Mouse (Mus musculus): ENCODE results near the gene Plcb1. TPM values are rescaled to one million over a fixed set of nuclear protein-coding genes. Genes with fewer than 3 reads are reported as not detected.

The Plcb1 gene
- polyA plus RNA-seq, 1 experiment from 2014 or later: 48.3 TPM

GRCm38 (mm10) chr2:135439546-135440517, 654.0 kb downstream of the Plcb1 start:
- Histone ChIP-seq H3K4me2 (peak overlapping the region; percentile 40; the same call in 1 of the 2 replicates), H3K4me3 (no peak overlapping the region), H3K36me3 (no peaks in the 10 kb centered on the region), H3K27ac (peak overlapping the region; percentile 50; the same call in 1 of the 2 replicates), H3K9ac (peak overlapping the region; percentile 49; the same call in 1 of the 2 replicates), H3K9me3 (no peaks in the 10 kb centered on the region), H3K27me3 (no peaks in the 10 kb centered on the region), H3K4me1 (replicated peaks) (peaks cover 6% of the 10 kb centered on the region)
- peak; percentile 88 for ATAC-seq (ENCODE audit: low FRiP score)
- 9% methylated on average over 7 of the region's 7 CpGs for WGBS

- 91% methylated on average over 1 of the region's 1 CpGs for WGBS
Observed at GRCm38 (mm10) chr2:135453581-135453980, 667.7 kb downstream of the Plcb1 start.

GRCm38 (mm10) chr2:135454015-135454414, 668.1 kb downstream of the Plcb1 start:
- H3K9ac ChIP-seq: no peak overlapping the region
- no peak overlapping the region for H3K4me2 ChIP-seq
- H3K27me3 ChIP-seq: no peaks in the 10 kb centered on the region
- H3K36me3 ChIP-seq: no peaks in the 10 kb centered on the region
- no peaks in the 10 kb centered on the region for H3K9me3 ChIP-seq
- 83% methylated on average over 2 of the region's 2 CpGs for WGBS
- ATAC-seq (ENCODE audit: low FRiP score): no peak
- H3K4me1 ChIP-seq (replicated peaks): no peaks in the 10 kb centered on the region
- no peak overlapping the region for H3K4me3 ChIP-seq
- H3K27ac ChIP-seq: no peak overlapping the region

More at GRCm38 (mm10) chr2:135453581-135453980, 667.7 kb downstream of the Plcb1 start:
- H3K9me3 ChIP-seq: no peaks in the 10 kb centered on the region
- no peaks in the 10 kb centered on the region for H3K36me3 ChIP-seq
- no peak overlapping the region for H3K9ac ChIP-seq
- H3K27me3 ChIP-seq: no peaks in the 10 kb centered on the region
- ATAC-seq (ENCODE audit: low FRiP score): no peak
- no peak overlapping the region for H3K4me3 ChIP-seq
- H3K4me1 ChIP-seq (replicated peaks): no peaks in the 10 kb centered on the region
- no peak overlapping the region for H3K27ac ChIP-seq
- no peak overlapping the region for H3K4me2 ChIP-seq

- Histone ChIP-seq H3K27ac (no peak overlapping the region), H3K4me1 (replicated peaks) (no peaks in the 10 kb centered on the region), H3K4me3 (no peak overlapping the region), H3K9ac (no peak overlapping the region), H3K9me3 (no peaks in the 10 kb centered on the region), H3K4me2 (no peak overlapping the region), H3K27me3 (no peaks in the 10 kb centered on the region), H3K36me3 (no peaks in the 10 kb centered on the region)
- 74% methylated on average over 1 of the region's 1 CpGs for WGBS
- no peak for ATAC-seq (ENCODE audit: low FRiP score)
Observed at GRCm38 (mm10) chr2:135454455-135454854, 668.6 kb downstream of the Plcb1 start.

- Histone ChIP-seq H3K4me2 (no peak overlapping the region), H3K4me1 (replicated peaks) (peaks cover 3% of the 10 kb centered on the region; the same call in 1 of the 2 replicates), H3K9ac (no peak overlapping the region), H3K27me3 (no peaks in the 10 kb centered on the region), H3K27ac (no peak overlapping the region), H3K36me3 (peaks cover 4% of the 10 kb centered on the region; the same call in 1 of the 2 replicates), H3K4me3 (no peak overlapping the region), H3K9me3 (no peaks in the 10 kb centered on the region)
- 62% methylated on average over 4 of the region's 4 CpGs for WGBS
- ATAC-seq (ENCODE audit: low FRiP score): no peak
Observed at GRCm38 (mm10) chr2:135467895-135468294, 682.0 kb downstream of the Plcb1 start.

- ATAC-seq (ENCODE audit: low FRiP score): no peak
- H3K27me3 ChIP-seq: no peaks in the 10 kb centered on the region
- no peak overlapping the region for H3K4me2 ChIP-seq
- no peak overlapping the region for H3K27ac ChIP-seq
- WGBS: 85% methylated on average over 4 of the region's 4 CpGs
- H3K36me3 ChIP-seq: peaks cover 4% of the 10 kb centered on the region; the same call in 1 of the 2 replicates
- no peaks in the 10 kb centered on the region for H3K9me3 ChIP-seq
- H3K4me3 ChIP-seq: no peak overlapping the region
- H3K9ac ChIP-seq: no peak overlapping the region
- no peaks in the 10 kb centered on the region for H3K4me1 ChIP-seq (replicated peaks)
Observed at GRCm38 (mm10) chr2:135474107-135474506, 688.2 kb downstream of the Plcb1 start.

GRCm38 (mm10) chr2:135485248-135485647, 699.4 kb downstream of the Plcb1 start:
- no peak for ATAC-seq (ENCODE audit: low FRiP score)
- Histone ChIP-seq H3K9ac (no peak overlapping the region), H3K36me3 (no peaks in the 10 kb centered on the region), H3K4me1 (replicated peaks) (no peaks in the 10 kb centered on the region), H3K27me3 (no peaks in the 10 kb centered on the region), H3K4me2 (no peak overlapping the region), H3K4me3 (no peak overlapping the region), H3K9me3 (no peaks in the 10 kb centered on the region), H3K27ac (no peak overlapping the region)
- WGBS: 75% methylated on average over 2 of the region's 2 CpGs

- Histone ChIP-seq H3K4me3 (no peak overlapping the region), H3K27ac (no peak overlapping the region), H3K4me2 (no peak overlapping the region), H3K9ac (no peak overlapping the region), H3K27me3 (no peaks in the 10 kb centered on the region), H3K36me3 (no peaks in the 10 kb centered on the region), H3K4me1 (replicated peaks) (no peaks in the 10 kb centered on the region), H3K9me3 (no peaks in the 10 kb centered on the region)
- ATAC-seq (ENCODE audit: low FRiP score): no peak
- 82% methylated on average over 2 of the region's 2 CpGs for WGBS
Observed at GRCm38 (mm10) chr2:135488277-135488676, 702.4 kb downstream of the Plcb1 start.

- Histone ChIP-seq H3K9me3 (no peaks in the 10 kb centered on the region), H3K4me1 (replicated peaks) (no peaks in the 10 kb centered on the region), H3K9ac (no peak overlapping the region), H3K4me2 (no peak overlapping the region), H3K27ac (no peak overlapping the region), H3K36me3 (no peaks in the 10 kb centered on the region), H3K4me3 (no peak overlapping the region), H3K27me3 (no peaks in the 10 kb centered on the region)
- 88% methylated on average over 2 of the region's 2 CpGs for WGBS
- ATAC-seq (ENCODE audit: low FRiP score): no peak
Observed at GRCm38 (mm10) chr2:135489127-135489526, 703.3 kb downstream of the Plcb1 start.

GRCm38 (mm10) chr2:135492777-135493176, 706.9 kb downstream of the Plcb1 start:
- WGBS: 67% methylated on average over 9 of the region's 9 CpGs
- ATAC-seq (ENCODE audit: low FRiP score): no peak
- Histone ChIP-seq H3K27ac (no peak overlapping the region), H3K27me3 (no peaks in the 10 kb centered on the region), H3K36me3 (no peaks in the 10 kb centered on the region), H3K9ac (no peak overlapping the region), H3K9me3 (no peaks in the 10 kb centered on the region), H3K4me1 (replicated peaks) (no peaks in the 10 kb centered on the region), H3K4me2 (no peak overlapping the region), H3K4me3 (no peak overlapping the region)

GRCm38 (mm10) chr2:135496553-135496952, 710.7 kb downstream of the Plcb1 start:
- peak; percentile 28; the same call in 1 of the 2 replicates for ATAC-seq (ENCODE audit: low FRiP score)
- Histone ChIP-seq H3K9ac (no peak overlapping the region), H3K9me3 (no peaks in the 10 kb centered on the region), H3K36me3 (no peaks in the 10 kb centered on the region), H3K27me3 (no peaks in the 10 kb centered on the region), H3K4me3 (no peak overlapping the region), H3K4me1 (replicated peaks) (no peaks in the 10 kb centered on the region), H3K27ac (no peak overlapping the region), H3K4me2 (no peak overlapping the region)
- 28% methylated on average over 3 of the region's 3 CpGs for WGBS

GRCm38 (mm10) chr2:135497251-135497650, 711.4 kb downstream of the Plcb1 start:
- Histone ChIP-seq H3K4me1 (replicated peaks) (no peaks in the 10 kb centered on the region), H3K4me2 (no peak overlapping the region), H3K4me3 (no peak overlapping the region), H3K36me3 (no peaks in the 10 kb centered on the region), H3K27ac (no peak overlapping the region), H3K9ac (no peak overlapping the region), H3K9me3 (no peaks in the 10 kb centered on the region), H3K27me3 (no peaks in the 10 kb centered on the region)
- 67% methylated on average over 2 of the region's 2 CpGs for WGBS
- no peak for ATAC-seq (ENCODE audit: low FRiP score)

GRCm38 (mm10) chr2:135500872-135501271, 715.0 kb downstream of the Plcb1 start:
- H3K4me3 ChIP-seq: no peak overlapping the region
- H3K9ac ChIP-seq: no peak overlapping the region
- no peaks in the 10 kb centered on the region for H3K27me3 ChIP-seq
- 77% methylated on average over 2 of the region's 2 CpGs for WGBS
- H3K9me3 ChIP-seq: no peaks in the 10 kb centered on the region
- no peak for ATAC-seq (ENCODE audit: low FRiP score)
- no peaks in the 10 kb centered on the region for H3K4me1 ChIP-seq (replicated peaks)
- no peak overlapping the region for H3K27ac ChIP-seq
- H3K4me2 ChIP-seq: no peak overlapping the region
- no peaks in the 10 kb centered on the region for H3K36me3 ChIP-seq

Measured in hindbrain, embryonic 13.5 days (tissue).